Mouse (Mus musculus) intestine, embryonic 16.5 days (tissue): ENCODE results near the gene Crybg1. TPM values are rescaled to one million over a fixed set of nuclear protein-coding genes. Genes with fewer than 3 reads are reported as not detected.
A peak's percentile ranks its signal among the peaks of the same experiment; 100 is the strongest.
"Not testable (repeated sequence)": the region's sequence is repeated elsewhere in the genome, so short reads cannot be mapped to it uniquely, and the experiment has no call there.

Experiments
- ATAC-seq: fragments of 200-750 bp; cut with Nextera tagmentation; 2 replicates; pipeline ENCODE4 v1.8.0; 2017; ENCODE audit warnings: moderate TSS enrichment, moderate library complexity
- H3K27ac ChIP-seq: fragments of 300-500 bp; sonication (generic); 2 replicates; pipeline ENCODE4 v1.5.1; 2014; ENCODE audit warnings: mild to moderate bottlenecking, low read length
- H3K27me3 ChIP-seq: fragments of 300-500 bp; sonication (generic); replicated peaks from 2 replicates; pipeline ENCODE4 v1.6.1; 2014; ENCODE audit warnings: low read length, control low read depth, mixed read lengths; ENCODE audit not compliant: control insufficient read depth, insufficient read depth
- H3K36me3 ChIP-seq: fragments of 300-500 bp; sonication (generic); 2 replicates; pipeline ENCODE4 v1.6.1; 2014; ENCODE audit warnings: low read length, control low read depth; ENCODE audit not compliant: control insufficient read depth, insufficient read depth
- H3K4me1 ChIP-seq: fragments of 300-500 bp; sonication (generic); 2 replicates; pipeline ENCODE4 v1.6.1; 2014; ENCODE audit warnings: low read length, control low read depth, mixed read lengths; ENCODE audit not compliant: control insufficient read depth, insufficient read depth
- H3K4me2 ChIP-seq: fragments of 300-500 bp; sonication (generic); 2 replicates; pipeline ENCODE4 v1.6.1; 2014; ENCODE audit warnings: low read depth, low read length, control low read depth
- H3K4me3 ChIP-seq: fragments of 300-500 bp; sonication (generic); 2 replicates; pipeline ENCODE4 v1.5.1; 2014; ENCODE audit warnings: mild to moderate bottlenecking, low read length
- H3K9ac ChIP-seq: fragments of 300-500 bp; sonication (generic); 2 replicates; pipeline ENCODE4 v1.6.1; 2014; ENCODE audit warnings: low read depth, low read length
- H3K9me3 ChIP-seq: fragments of 300-500 bp; sonication (generic); 2 replicates; pipeline ENCODE4 v1.6.1; 2016; ENCODE audit warnings: low read length, control low read depth; ENCODE audit not compliant: control insufficient read depth
- WGBS: fragments of 180-500 bp; shearing (Covaris S2); extraction: QIAGEN DNeasy Blood & Tissue Kit; methylation state at CpG from one replicate; pipeline ENCODE4 v1.1.7; 2014; 5-methylcytosine and 5-hydroxymethylcytosine counted together
- polyA plus RNA-seq: library from polyadenylated mRNA; unstranded; fragments of >200 nt; fragmentation: Nextera tagmentation; extraction: Ambion mirVana; gene quantifications from 2 replicates; pipeline ENCODE4 v1.2.1, GENCODE M21; 2015

The Crybg1 gene
- polyA plus RNA-seq, 1 experiment from 2014 or later: 0.72 TPM

GRCm38 (mm10) chr10:43977353-43977752 lies 171.3 kb downstream of the Crybg1 start:
- H3K9me3 ChIP-seq: no peaks in the 10 kb centered on the region
- ATAC-seq: peak; percentile 90
- 56% methylated on average over 3 of the region's 3 CpGs for WGBS
- H3K36me3 ChIP-seq: no peaks in the 10 kb centered on the region
- peaks cover 5% of the 10 kb centered on the region; the same call in 1 of the 2 replicates for H3K4me1 ChIP-seq
- no peaks in the 10 kb centered on the region for H3K27me3 ChIP-seq
- no peak overlapping the region for H3K9ac ChIP-seq
- H3K4me3 ChIP-seq: no peak overlapping the region
- H3K27ac ChIP-seq: no peak overlapping the region
- H3K4me2 ChIP-seq: no peak overlapping the region

- no peaks in the 10 kb centered on the region for H3K27me3 ChIP-seq
- H3K9ac ChIP-seq: no peak overlapping the region
- no peak overlapping the region for H3K27ac ChIP-seq
Measured at GRCm38 (mm10) chr10:43973244-43973643, 175.4 kb downstream of the Crybg1 start.

GRCm38 (mm10) chr10:43964943-43965342 lies 183.7 kb downstream of the Crybg1 start:
- WGBS: 77% methylated on average over 2 of the region's 2 CpGs
- Histone ChIP-seq H3K4me3 (no peak overlapping the region), H3K27ac (no peak overlapping the region), H3K4me2 (no peak overlapping the region), H3K36me3 (no peaks in the 10 kb centered on the region), H3K4me1 (no peaks in the 10 kb centered on the region), H3K27me3 (no peaks in the 10 kb centered on the region), H3K9ac (no peak overlapping the region), H3K9me3 (no peaks in the 10 kb centered on the region)
- ATAC-seq: no peak

More at GRCm38 (mm10) chr10:43973244-43973643, 175.4 kb downstream of the Crybg1 start:
- H3K9me3 ChIP-seq: no peaks in the 10 kb centered on the region
- no peak for ATAC-seq
- no peaks in the 10 kb centered on the region for H3K36me3 ChIP-seq
- H3K4me2 ChIP-seq: no peak overlapping the region
- no peak overlapping the region for H3K4me3 ChIP-seq
- WGBS: 49% methylated on average over 2 of the region's 2 CpGs
- no peaks in the 10 kb centered on the region for H3K4me1 ChIP-seq

- Histone ChIP-seq H3K36me3 (no peaks in the 10 kb centered on the region), H3K4me2 (no peak overlapping the region), H3K9me3 (no peaks in the 10 kb centered on the region), H3K27me3 (no peaks in the 10 kb centered on the region), H3K4me3 (no peak overlapping the region), H3K9ac (no peak overlapping the region), H3K4me1 (no peaks in the 10 kb centered on the region), H3K27ac (no peak overlapping the region)
- 0 out of 2 replicates have a peak, but pooled peaks have one; percentile 13 for ATAC-seq
Measured at GRCm38 (mm10) chr10:43953942-43954341, 194.7 kb downstream of the Crybg1 start.

- no peak for ATAC-seq
- WGBS: 72% methylated on average over 4 of the region's 4 CpGs
- no peak overlapping the region for H3K4me2 ChIP-seq
- no peak overlapping the region for H3K9ac ChIP-seq
- H3K9me3 ChIP-seq: no peaks in the 10 kb centered on the region
- H3K27me3 ChIP-seq: no peaks in the 10 kb centered on the region
- H3K4me3 ChIP-seq: no peak overlapping the region
- no peak overlapping the region for H3K27ac ChIP-seq
- no peaks in the 10 kb centered on the region for H3K4me1 ChIP-seq
- no peaks in the 10 kb centered on the region for H3K36me3 ChIP-seq
Measured at GRCm38 (mm10) chr10:43945435-43945834, 203.2 kb downstream of the Crybg1 start.

- Histone ChIP-seq H3K4me3 (no peak overlapping the region), H3K27ac (no peak overlapping the region), H3K27me3 (no peaks in the 10 kb centered on the region), H3K9ac (no peak overlapping the region), H3K4me1 (no peaks in the 10 kb centered on the region), H3K9me3 (no peaks in the 10 kb centered on the region), H3K4me2 (no peak overlapping the region), H3K36me3 (no peaks in the 10 kb centered on the region)
- no peak for ATAC-seq
- 71% methylated on average over 4 of the region's 4 CpGs for WGBS
Measured at GRCm38 (mm10) chr10:43943736-43944135, 204.9 kb downstream of the Crybg1 start.

- no peaks in the 10 kb centered on the region for H3K27me3 ChIP-seq
- no peak overlapping the region for H3K27ac ChIP-seq
- H3K4me1 ChIP-seq: no peaks in the 10 kb centered on the region
- no peak overlapping the region for H3K4me2 ChIP-seq
- no peak overlapping the region for H3K9ac ChIP-seq
- ATAC-seq: no peak
- H3K4me3 ChIP-seq: no peak overlapping the region
- H3K9me3 ChIP-seq: no peaks in the 10 kb centered on the region
- 75% methylated on average over 6 of the region's 6 CpGs for WGBS
- no peaks in the 10 kb centered on the region for H3K36me3 ChIP-seq
Measured at GRCm38 (mm10) chr10:43939136-43939662, 209.5 kb downstream of the Crybg1 start.

GRCm38 (mm10) chr10:43928596-43928995 lies 220.1 kb downstream of the Crybg1 start:
- H3K4me3 ChIP-seq: no peak overlapping the region
- no peaks in the 10 kb centered on the region for H3K4me1 ChIP-seq
- H3K4me2 ChIP-seq: no peak overlapping the region
- no peak overlapping the region for H3K9ac ChIP-seq
- ATAC-seq: no peak
- H3K27ac ChIP-seq: no peak overlapping the region
- H3K36me3 ChIP-seq: no peaks in the 10 kb centered on the region
- H3K9me3 ChIP-seq: no peaks in the 10 kb centered on the region
- WGBS: 71% methylated on average over 5 of the region's 5 CpGs
- no peaks in the 10 kb centered on the region for H3K27me3 ChIP-seq

GRCm38 (mm10) chr10:43927736-43928135 lies 220.9 kb downstream of the Crybg1 start:
- 80% methylated on average over 8 of the region's 8 CpGs for WGBS

GRCm38 (mm10) chr10:43925776-43926175 lies 222.9 kb downstream of the Crybg1 start:
- not testable (repeated sequence) for H3K4me3 ChIP-seq, H3K9me3 ChIP-seq, H3K27me3 ChIP-seq, H3K9ac ChIP-seq, H3K27ac ChIP-seq, H3K4me1 ChIP-seq, H3K36me3 ChIP-seq, ATAC-seq, H3K4me2 ChIP-seq
- WGBS: 88% methylated on average over 9 of the region's 9 CpGs

More at GRCm38 (mm10) chr10:43927736-43928135, 220.9 kb downstream of the Crybg1 start:
- H3K9ac ChIP-seq: no peak overlapping the region
- no peak overlapping the region for H3K4me3 ChIP-seq
- H3K27ac ChIP-seq: no peak overlapping the region
- no peaks in the 10 kb centered on the region for H3K36me3 ChIP-seq
- H3K4me1 ChIP-seq: no peaks in the 10 kb centered on the region
- ATAC-seq: no peak
- no peaks in the 10 kb centered on the region for H3K9me3 ChIP-seq
- H3K4me2 ChIP-seq: no peak overlapping the region
- no peaks in the 10 kb centered on the region for H3K27me3 ChIP-seq
